Mouse (Mus musculus): ENCODE data around the gene Atg9b. TPM values are rescaled to one million over a fixed set of nuclear protein-coding genes. Genes with fewer than 3 reads are reported as not detected.

Gene Atg9b
- polyA plus RNA-seq, 1 experiment, result 4.7 TPM

- peak; percentile 87 to 93 for DNase-seq (ENCODE audit: extremely low spot score in 1 of 2, low spot score in 1 of 2)
Observed at GRCm38 (mm10) chr5:24383026-24383859, 8.7 kb downstream of the Atg9b start.

DNA sequence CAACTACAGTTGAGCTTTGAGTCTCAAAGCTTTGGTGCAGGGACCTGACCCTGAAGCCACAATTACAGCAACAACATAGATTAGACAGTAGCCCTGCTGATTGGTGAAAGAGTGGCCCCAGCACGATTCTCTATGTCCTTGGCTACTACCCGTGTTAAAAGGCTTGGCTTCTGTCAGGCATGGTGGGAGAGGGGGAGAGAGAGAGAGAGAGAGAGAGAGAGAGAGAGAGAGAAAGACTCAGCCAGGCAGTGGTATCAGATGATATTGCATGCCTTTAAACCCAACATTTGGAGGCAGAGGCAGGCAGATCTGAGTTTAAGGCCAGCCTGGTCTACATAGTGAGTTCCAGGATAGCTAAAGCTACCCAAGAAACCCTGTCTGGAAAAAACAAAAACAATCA, 10.0 kb downstream of the Atg9b start:
- no peak for DNase-seq (ENCODE audit: extremely low spot score in 1 of 2, low spot score in 1 of 2)

GRCm38 (mm10) chr5:24381486-24381885, 10.5 kb downstream of the Atg9b start:
- no peak for DNase-seq (ENCODE audit: extremely low spot score in 1 of 2, low spot score in 1 of 2)

- DNase-seq (ENCODE audit: extremely low spot score in 1 of 2, low spot score in 1 of 2), result no peak
Observed at GRCm38 (mm10) chr5:24380499-24380898, 11.4 kb downstream of the Atg9b start.

GRCm38 (mm10) chr5:24379501-24379900, 12.4 kb downstream of the Atg9b start:
- peak in 1 of 2 experiments; percentile 47 for DNase-seq (ENCODE audit: extremely low spot score in 1 of 2, low spot score in 1 of 2)

DNA sequence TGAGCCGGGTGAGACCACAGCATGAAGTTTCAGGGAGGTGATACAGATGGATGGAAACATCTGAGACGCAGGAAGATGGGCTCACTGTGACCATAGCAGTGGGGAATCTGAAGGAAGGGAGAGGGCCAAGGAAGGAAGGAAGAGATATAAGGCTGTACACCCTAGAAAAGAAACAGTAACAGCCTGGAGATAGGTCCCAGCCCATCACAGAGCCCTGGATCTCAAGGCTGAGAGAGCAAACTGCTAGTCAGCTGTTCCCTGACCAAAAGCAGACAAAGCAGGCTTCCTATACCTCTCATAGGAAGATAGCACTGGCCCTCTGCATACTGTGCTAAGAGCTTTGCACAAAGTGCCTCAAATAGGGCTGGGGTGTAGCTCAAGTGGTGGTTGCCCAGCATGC, 13.2 kb downstream of the Atg9b start:
- no peak for DNase-seq (ENCODE audit: extremely low spot score in 1 of 2, low spot score in 1 of 2)

- DNase-seq (ENCODE audit: extremely low spot score in 1 of 2, low spot score in 1 of 2), result no peak
Observed at GRCm38 (mm10) chr5:24374666-24375328, 17.1 kb downstream of the Atg9b start.

DNA sequence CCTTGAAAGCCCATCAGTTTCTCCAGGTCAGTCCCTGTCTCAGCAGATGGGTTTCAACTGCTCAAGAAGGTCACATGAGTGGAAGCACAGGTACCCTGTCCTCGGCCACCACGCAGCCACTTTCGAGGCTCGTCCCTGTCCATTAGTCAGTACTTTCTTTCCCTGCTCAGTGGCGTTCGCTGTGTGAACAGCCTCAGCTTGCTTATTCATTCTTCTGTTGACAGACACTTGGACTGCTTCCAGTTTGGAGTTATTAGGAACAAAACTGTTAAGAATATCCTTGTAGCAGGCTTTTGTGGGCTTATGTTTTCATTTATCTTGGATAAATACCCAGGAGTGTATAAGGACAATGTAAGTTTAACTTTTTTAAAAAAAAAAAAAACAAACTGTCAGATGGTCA, 17.7 kb downstream of the Atg9b start:
- no peak for DNase-seq (ENCODE audit: extremely low spot score in 1 of 2, low spot score in 1 of 2)

DNA sequence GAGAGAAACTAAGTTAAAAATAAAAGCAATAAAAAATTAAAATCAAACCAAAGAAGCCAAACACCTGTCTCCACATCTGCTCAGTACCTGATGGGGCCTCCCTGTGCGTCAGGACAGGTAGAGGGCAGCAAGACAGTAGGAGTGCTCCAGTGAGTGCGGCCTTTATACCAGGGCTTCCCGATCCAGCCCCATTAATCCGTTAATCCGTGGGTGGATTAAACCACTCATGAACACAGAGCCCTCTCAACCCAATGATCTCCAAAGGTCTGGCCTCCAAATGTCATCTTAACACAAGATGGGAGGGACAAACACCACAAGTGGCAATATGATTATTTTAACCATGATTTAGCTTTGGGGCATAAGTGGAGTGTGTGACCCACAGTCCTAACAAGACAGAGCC, 18.1 kb downstream of the Atg9b start:
- DNase-seq (ENCODE audit: extremely low spot score in 1 of 2, low spot score in 1 of 2), result no peak

- DNase-seq (ENCODE audit: extremely low spot score in 1 of 2, low spot score in 1 of 2), result no peak
Observed at GRCm38 (mm10) chr5:24369767-24370166, 22.2 kb downstream of the Atg9b start.

DNA sequence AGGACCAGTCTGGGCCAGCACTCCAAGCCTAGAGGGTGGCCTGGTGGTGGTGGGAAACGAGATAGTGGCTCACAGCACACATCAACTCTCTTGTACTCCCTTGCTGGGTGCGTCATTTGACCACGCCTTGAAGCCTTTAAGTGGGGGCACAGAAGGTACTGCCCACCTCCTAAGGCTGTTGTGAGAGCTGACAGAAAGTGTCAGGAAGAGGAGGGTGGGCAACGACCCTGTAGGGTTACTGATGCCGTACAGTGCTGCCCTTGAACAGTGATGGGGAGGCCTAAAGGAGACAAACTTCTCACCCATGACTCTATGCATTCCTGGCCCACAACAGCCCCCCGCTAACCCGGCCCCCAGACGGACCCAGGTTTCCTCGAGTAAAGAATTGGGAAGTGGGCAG, 25.5 kb downstream of the Atg9b start:
- DNase-seq (ENCODE audit: extremely low spot score in 1 of 2, low spot score in 1 of 2), result no peak

DNA sequence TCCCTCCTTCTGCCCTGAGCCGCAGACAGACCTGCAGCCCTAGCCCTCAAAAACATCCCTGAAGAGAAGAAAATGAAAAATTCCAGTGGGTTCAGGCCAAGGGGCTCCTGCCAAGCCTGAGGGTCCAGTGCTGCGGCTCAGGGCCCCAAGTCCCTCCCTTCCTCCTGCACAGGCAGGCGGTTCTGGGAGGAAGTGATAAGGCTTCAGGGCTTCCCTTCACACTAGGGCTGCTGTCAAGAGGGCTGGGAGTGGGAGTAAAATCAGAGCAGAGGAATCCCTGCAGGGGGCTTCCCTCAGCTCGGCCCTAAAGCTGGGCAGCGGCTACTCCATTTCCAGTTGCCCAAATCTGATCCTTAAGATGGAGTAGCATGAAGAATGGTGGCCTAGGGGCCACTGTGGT, 26.4 kb downstream of the Atg9b start:
- no peak for DNase-seq (ENCODE audit: extremely low spot score in 1 of 2, low spot score in 1 of 2)

GRCm38 (mm10) chr5:24364963-24365362, 27.0 kb downstream of the Atg9b start:
- no peak for DNase-seq (ENCODE audit: extremely low spot score in 1 of 2, low spot score in 1 of 2)

DNA sequence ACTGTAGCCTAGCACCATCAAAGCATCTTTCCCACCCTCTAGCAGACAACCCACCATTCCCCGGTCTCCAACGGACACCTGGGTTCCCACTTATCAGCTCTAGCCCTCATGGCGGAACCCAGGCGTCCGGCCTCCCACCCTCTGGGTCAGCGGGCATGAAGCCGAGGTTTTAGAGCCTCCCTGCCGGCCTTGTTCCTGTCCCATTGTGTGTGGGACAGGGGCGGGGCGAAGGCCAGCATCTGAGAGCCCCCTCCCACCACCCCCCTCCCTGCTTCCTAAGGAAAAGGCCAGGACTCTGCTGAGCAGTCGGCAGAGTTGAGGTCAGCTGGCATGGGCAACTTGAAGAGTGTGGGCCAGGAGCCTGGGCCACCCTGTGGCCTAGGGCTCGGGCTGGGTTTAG, 27.4 kb downstream of the Atg9b start, which contains the start of gene Nos3:
TSS of gene Nos3 (plus strand) at position 303 of the 400 bp plus-strand sequence.
- no peak for DNase-seq (ENCODE audit: extremely low spot score in 1 of 2, low spot score in 1 of 2)

DNA sequence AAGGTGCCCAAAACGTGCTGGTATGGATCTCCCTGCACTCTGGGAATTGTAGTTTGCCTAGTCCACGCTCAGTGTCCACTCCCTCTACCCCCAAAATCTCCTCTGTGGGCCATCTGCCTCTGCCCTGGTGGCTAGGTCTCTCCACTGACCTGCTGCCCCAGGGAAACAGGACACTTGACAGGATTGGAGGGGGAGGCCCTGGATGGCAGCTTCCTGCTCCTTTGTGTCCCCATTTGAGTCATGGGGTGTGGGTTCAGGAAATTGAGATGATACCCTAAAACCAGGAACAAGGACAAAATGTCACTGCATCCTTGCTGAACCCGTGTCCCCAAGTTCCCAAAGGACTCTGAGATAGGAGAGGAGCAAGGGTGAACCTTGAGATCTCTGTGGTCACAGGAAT, 27.9 kb downstream of the Atg9b start:
- DNase-seq (ENCODE audit: extremely low spot score in 1 of 2, low spot score in 1 of 2), result no peak

DNA sequence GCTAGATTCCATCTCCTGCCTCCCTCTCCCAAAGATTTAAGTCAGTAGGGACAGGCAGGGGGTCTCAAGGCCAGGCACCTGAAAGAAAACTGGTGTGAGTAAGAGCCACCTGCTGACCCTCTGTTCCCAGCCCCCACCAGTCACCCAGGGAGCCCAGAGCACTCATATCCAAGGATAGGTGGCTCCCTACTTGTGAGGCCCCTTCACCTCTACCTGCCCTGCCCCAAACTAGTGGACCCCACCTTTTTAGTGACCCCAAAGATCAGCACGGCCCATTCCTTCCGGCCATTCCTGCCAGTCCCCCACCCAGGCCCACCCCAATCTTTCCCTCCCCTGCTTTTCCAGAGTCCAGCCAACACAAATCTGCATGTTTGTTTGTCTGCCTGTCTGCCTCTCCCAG, 28.5 kb downstream of the Atg9b start:
- DNase-seq (ENCODE audit: extremely low spot score in 1 of 2, low spot score in 1 of 2), result no peak

DNA sequence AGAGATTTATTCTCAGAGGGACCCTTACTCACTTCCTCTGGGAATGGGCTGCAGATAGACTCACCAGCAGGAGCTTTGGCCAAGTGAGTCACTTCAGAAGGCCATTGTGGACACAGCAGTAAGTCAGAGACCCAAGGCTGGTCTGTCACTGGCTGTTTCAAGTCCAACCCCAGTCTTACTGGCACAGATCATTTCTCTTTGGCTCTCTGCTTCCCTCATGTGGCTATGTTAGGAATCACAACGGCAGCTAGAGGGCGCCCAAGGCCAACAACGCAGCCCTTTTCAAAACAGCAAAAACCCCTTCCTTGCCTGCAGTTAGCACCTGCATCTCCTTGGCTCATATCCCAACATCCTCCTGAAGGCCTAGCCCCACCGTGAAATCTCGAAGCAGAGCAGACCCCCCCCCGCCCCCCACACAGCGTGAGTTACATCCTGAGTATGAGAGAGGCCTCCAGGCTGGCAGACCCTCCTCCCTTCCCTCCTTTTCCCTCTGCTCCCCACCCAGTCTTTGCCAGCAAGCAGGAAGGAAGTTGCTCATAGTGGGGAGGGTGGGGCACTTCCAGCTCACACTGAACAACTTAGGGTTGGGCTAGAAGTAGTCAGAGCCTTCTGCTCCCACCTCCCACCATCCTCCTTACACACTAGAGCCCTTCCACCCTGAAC, 31.0 kb downstream of the Atg9b start:
- DNase-seq (ENCODE audit: extremely low spot score in 1 of 2, low spot score in 1 of 2), result peak; percentile 67 to 95

DNA sequence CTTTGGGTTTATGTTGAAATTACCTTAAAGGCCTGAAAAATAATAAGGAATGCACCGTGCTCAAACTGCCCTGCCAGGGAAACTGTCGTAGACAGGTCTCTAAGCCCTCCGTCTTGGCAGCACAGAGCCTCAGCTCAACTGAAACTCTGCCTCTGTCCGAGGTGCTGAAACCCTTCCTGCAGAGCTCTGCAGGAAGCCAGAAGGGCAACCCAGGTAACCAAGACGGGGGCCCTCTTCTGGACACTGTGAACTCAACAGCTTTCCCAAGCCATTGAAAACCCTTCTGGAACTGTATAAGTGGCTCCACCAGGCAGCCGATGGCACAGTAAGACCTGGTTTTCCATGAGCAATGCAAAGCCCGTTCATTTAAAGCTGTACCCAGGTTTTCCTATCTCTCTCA, 34.5 kb downstream of the Atg9b start:
- peak in 1 of 2 experiments; percentile 36 for DNase-seq (ENCODE audit: extremely low spot score in 1 of 2, low spot score in 1 of 2)

DNA sequence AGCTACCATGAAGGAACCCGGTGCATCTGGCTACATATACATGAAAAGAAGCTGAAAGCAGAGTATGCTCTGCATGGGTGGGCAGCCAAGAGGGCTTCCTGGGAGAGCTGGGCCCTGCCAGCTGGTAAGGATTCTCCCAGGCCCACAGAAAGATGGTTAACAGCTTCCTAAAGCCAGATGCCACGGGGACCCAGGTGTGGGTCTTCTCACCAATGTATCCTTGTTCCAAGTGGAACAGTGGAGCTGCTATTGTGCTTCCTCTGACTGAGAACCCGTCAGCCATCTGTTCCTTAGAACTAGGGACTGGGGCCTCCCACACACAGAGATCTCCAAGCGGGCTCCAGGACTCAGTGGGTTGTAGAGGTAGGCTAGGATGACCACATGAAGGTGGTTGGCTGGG, 35.2 kb downstream of the Atg9b start:
- DNase-seq (ENCODE audit: extremely low spot score in 1 of 2, low spot score in 1 of 2), result no peak

- no peak for DNase-seq (ENCODE audit: extremely low spot score in 1 of 2, low spot score in 1 of 2)
Observed at GRCm38 (mm10) chr5:24353327-24353726, 38.6 kb downstream of the Atg9b start.

- DNase-seq (ENCODE audit: extremely low spot score in 1 of 2, low spot score in 1 of 2), result no peak
Observed at GRCm38 (mm10) chr5:24352251-24352859, 39.6 kb downstream of the Atg9b start.
